Mouse (Mus musculus) ES-Bruce4 (cell line): ENCODE results near the gene Zfyve19. TPM values are rescaled to one million over a fixed set of nuclear protein-coding genes. Genes with fewer than 3 reads are reported as not detected.

Experiments
- H3K27ac ChIP-seq: 2 replicates; pipeline ENCODE4 v1.5.1; 2012; ENCODE audit warnings: low read length, inconsistent platforms; ENCODE audit not compliant: insufficient read depth
- H3K27me3 ChIP-seq: 2 replicates; pipeline ENCODE4 v1.6.1; 2012; ENCODE audit warnings: mild to moderate bottlenecking, low read length, inconsistent platforms; ENCODE audit not compliant: control insufficient read depth, poor library complexity, insufficient read depth, severe bottlenecking
- H3K36me3 ChIP-seq: 2 replicates; pipeline ENCODE4 v1.6.1; 2012; ENCODE audit warnings: inconsistent platforms, mild to moderate bottlenecking, low read length, moderate library complexity; ENCODE audit not compliant: control insufficient read depth, poor library complexity, insufficient read depth, severe bottlenecking
- H3K4me1 ChIP-seq: one replicate; pipeline ENCODE4 v1.8.1; 2011; ENCODE audit warnings: low read length; ENCODE audit not compliant: control insufficient read depth, insufficient read depth
- H3K4me3 ChIP-seq: 2 replicates; pipeline ENCODE4 v1.5.1; 2011; ENCODE audit warnings: low read depth, mild to moderate bottlenecking, low read length
- H3K9ac ChIP-seq: 2 replicates; pipeline ENCODE4 v1.6.1; 2012; ENCODE audit warnings: low read depth, mild to moderate bottlenecking, inconsistent platforms; ENCODE audit not compliant: poor library complexity, severe bottlenecking
- H3K9me3 ChIP-seq: replicated peaks from 2 replicates; pipeline ENCODE4 v1.6.1; 2012; ENCODE audit warnings: mild to moderate bottlenecking, low read length, inconsistent platforms; ENCODE audit not compliant: control insufficient read depth, poor library complexity, insufficient read depth, severe bottlenecking
- CTCF ChIP-seq: IDR thresholded peaks from one replicate; pipeline ENCODE4 v1.8.1; 2011; ENCODE audit warnings: low read depth, low read length
- EP300 ChIP-seq: IDR thresholded peaks from 2 replicates; pipeline ENCODE4 v1.6.1; 2011; ENCODE audit warnings: low read depth, low read length; ENCODE audit not compliant: insufficient read depth
- POLR2A ChIP-seq: IDR thresholded peaks from one replicate; pipeline ENCODE4 v1.8.1; 2011; ENCODE audit warnings: low read length; ENCODE audit not compliant: insufficient read depth
- polyA plus RNA-seq: library from polyadenylated mRNA; stranded (reverse); fragments of >200 nt; gene quantifications from 2 replicates; pipeline ENCODE4 v1.2.4, GENCODE M21; 2011; ENCODE audit warnings: low read depth; ENCODE audit not compliant: missing spikeins, insufficient read depth, insufficient read length

The Zfyve19 gene
- polyA plus RNA-seq, 1 experiment, result 11.9 TPM

GRCm38 (mm10) chr2:119174866-119175265 lies 33.6 kb upstream of the Zfyve19 start:
- no peak for TF ChIP-seq EP300
- TF ChIP-seq CTCF, result no peak
- Histone ChIP-seq H3K27ac (no peak overlapping the region), H3K36me3 (no peaks in the 10 kb centered on the region), H3K9ac (no peak overlapping the region), H3K9me3 (no peaks in the 10 kb centered on the region), H3K4me1 (no peaks in the 10 kb centered on the region), H3K27me3 (no peaks in the 10 kb centered on the region), H3K4me3 (no peak overlapping the region)

- Histone ChIP-seq H3K27me3 (no peaks in the 10 kb centered on the region), H3K9ac (no peak overlapping the region), H3K4me1 (no peaks in the 10 kb centered on the region), H3K4me3 (no peak overlapping the region), H3K9me3 (no peaks in the 10 kb centered on the region), H3K27ac (no peak overlapping the region), H3K36me3 (no peaks in the 10 kb centered on the region)
- TF ChIP-seq EP300, result no peak
- no peak for TF ChIP-seq CTCF
- no peak for TF ChIP-seq POLR2A
Observed at GRCm38 (mm10) chr2:119175614-119176013, 32.8 kb upstream of the Zfyve19 start.

GRCm38 (mm10) chr2:119176761-119177160 lies 31.7 kb upstream of the Zfyve19 start:
- H3K27me3 ChIP-seq, result no peaks in the 10 kb centered on the region
- H3K4me1 ChIP-seq, result no peaks in the 10 kb centered on the region
- no peaks in the 10 kb centered on the region for H3K36me3 ChIP-seq
- no peak overlapping the region for H3K4me3 ChIP-seq
- TF ChIP-seq POLR2A (no peak), EP300 (no peak), CTCF (no peak)
- H3K9me3 ChIP-seq, result no peaks in the 10 kb centered on the region
- H3K27ac ChIP-seq, result no peak overlapping the region
- H3K9ac ChIP-seq, result no peak overlapping the region

- Histone ChIP-seq H3K9me3 (no peaks in the 10 kb centered on the region), H3K27me3 (no peaks in the 10 kb centered on the region), H3K36me3 (no peaks in the 10 kb centered on the region), H3K9ac (no peak overlapping the region), H3K27ac (no peak overlapping the region), H3K4me3 (no peak overlapping the region), H3K4me1 (no peaks in the 10 kb centered on the region)
- TF ChIP-seq CTCF (no peak), POLR2A (no peak), EP300 (no peak)
Observed at GRCm38 (mm10) chr2:119177384-119177939, 31.0 kb upstream of the Zfyve19 start.

GRCm38 (mm10) chr2:119182914-119183313 lies 25.5 kb upstream of the Zfyve19 start:
- Histone ChIP-seq H3K36me3 (no peaks in the 10 kb centered on the region), H3K4me3 (no peak overlapping the region), H3K27ac (no peak overlapping the region), H3K9ac (no peak overlapping the region), H3K9me3 (no peaks in the 10 kb centered on the region), H3K27me3 (no peaks in the 10 kb centered on the region), H3K4me1 (no peaks in the 10 kb centered on the region)
- TF ChIP-seq POLR2A, result no peak
- no peak for TF ChIP-seq CTCF
- TF ChIP-seq EP300, result no peak

- Histone ChIP-seq H3K36me3 (no peaks in the 10 kb centered on the region), H3K9ac (peak overlapping the region; percentile 37; the same call in 1 of the 2 replicates), H3K27ac (peak overlapping the region; percentile 16; the same call in 1 of the 2 replicates), H3K27me3 (no peaks in the 10 kb centered on the region), H3K9me3 (no peaks in the 10 kb centered on the region), H3K4me1 (no peaks in the 10 kb centered on the region), H3K4me3 (peak overlapping the region; percentile 79)
- TF ChIP-seq CTCF, result peak; percentile 94
- no peak for TF ChIP-seq EP300
Observed at GRCm38 (mm10) chr2:119189029-119189710, 19.2 kb upstream of the Zfyve19 start.
